Comparison of ENCODE assay signal across 8 mouse cellular contexts in genomic region chr5:114378936-114379335, GRCm38 (mm10). TPM values are rescaled to one million over a fixed set of nuclear protein-coding genes. Genes with fewer than 3 reads are reported as not detected.
DNase-seq lines count a peak whose midpoint lies in the region; ATAC-seq and TF ChIP-seq lines count a peak whose summit lies in the region.

No protein-coding gene starts in this region.

- H3K9ac ChIP-seq in neural tube, embryonic 11.5 days (ENCODE audit: low read length) = peak overlapping the region; percentile 84; the same call in 1 of the 2 replicates
- H3K9ac ChIP-seq in heart, embryonic 15.5 days = peak overlapping the region; percentile 98
- peak overlapping the region; percentile 95 for H3K9ac ChIP-seq in lung, embryonic 14.5 days
- peak overlapping the region; percentile 96 for H3K9ac ChIP-seq in stomach, embryonic 16.5 days (ENCODE audit: low read length)

- H3K4me3 ChIP-seq in neural tube, embryonic 11.5 days (ENCODE audit: low read depth, low read length) = peak overlapping the region; percentile 85
- peak overlapping the region; percentile 97 for H3K4me3 ChIP-seq in heart, embryonic 15.5 days
- H3K4me3 ChIP-seq in lung, embryonic 14.5 days (ENCODE audit: low read depth, low read length) = peak overlapping the region; percentile 94
- H3K4me3 ChIP-seq in stomach, embryonic 16.5 days (replicated peaks; ENCODE audit: low read length) = peak overlapping the region; percentile 71

- H3K4me1 ChIP-seq in neural tube, embryonic 11.5 days (ENCODE audit: control insufficient read depth, insufficient read depth, low read length) = peaks cover 25% of the 10 kb centered on the region
- H3K4me1 ChIP-seq in heart, embryonic 15.5 days (replicated peaks) = peaks cover 74% of the 10 kb centered on the region
- peaks cover 25% of the 10 kb centered on the region for H3K4me1 ChIP-seq in lung, embryonic 14.5 days (ENCODE audit: insufficient read depth)
- peaks cover 61% of the 10 kb centered on the region for H3K4me1 ChIP-seq in stomach, embryonic 16.5 days (ENCODE audit: control insufficient read depth, insufficient read depth, low read length)

- peaks cover 7% of the 10 kb centered on the region for H3K36me3 ChIP-seq in neural tube, embryonic 11.5 days (ENCODE audit: control insufficient read depth, insufficient read depth, low read length)
- H3K36me3 ChIP-seq in heart, embryonic 15.5 days = peaks cover 14% of the 10 kb centered on the region; the same call in 1 of the 2 replicates
- peaks cover 35% of the 10 kb centered on the region for H3K36me3 ChIP-seq in lung, embryonic 14.5 days (ENCODE audit: insufficient read depth)
- 0 out of 2 replicates have a peak, but pooled peaks cover 4% of the 10 kb centered on the region for H3K36me3 ChIP-seq in stomach, embryonic 16.5 days (ENCODE audit: control insufficient read depth, insufficient read depth, low read length)

- no peak for TF ChIP-seq CTCF in lung, embryonic 14.5 days (IDR thresholded peaks at IDR 0.05; ENCODE audit: low read depth)

- no peak for ATAC-seq in neural tube, embryonic 11.5 days (ENCODE audit: insufficient read depth, low FRiP score, low TSS enrichment)
- ATAC-seq in heart, embryonic 15.5 days (replicated peaks; ENCODE audit: insufficient number of reproducible peaks, insufficient read depth, low FRiP score, low read depth) = no peak
- ATAC-seq in lung, embryonic 14.5 days (ENCODE audit: insufficient read depth) = no peak
- no peak for ATAC-seq in stomach, embryonic 16.5 days (ENCODE audit: insufficient read depth, low FRiP score)

- no peaks in the 10 kb centered on the region for H3K27me3 ChIP-seq in neural tube, embryonic 11.5 days (ENCODE audit: control insufficient read depth, insufficient read depth, low read length)
- H3K27me3 ChIP-seq in heart, embryonic 15.5 days = no peaks in the 10 kb centered on the region
- no peaks in the 10 kb centered on the region for H3K27me3 ChIP-seq in lung, embryonic 14.5 days (ENCODE audit: insufficient read depth, low read length)
- no peaks in the 10 kb centered on the region for H3K27me3 ChIP-seq in stomach, embryonic 16.5 days (ENCODE audit: control insufficient read depth, insufficient read depth, low read length)

- H3K4me2 ChIP-seq in neural tube, embryonic 11.5 days (ENCODE audit: low read depth) = peak overlapping the region; percentile 70
- H3K4me2 ChIP-seq in heart, embryonic 15.5 days = peak overlapping the region; percentile 77
- H3K4me2 ChIP-seq in lung, embryonic 14.5 days = peak overlapping the region; percentile 74
- H3K4me2 ChIP-seq in stomach, embryonic 16.5 days (ENCODE audit: low read depth, low read length) = peak overlapping the region; percentile 89

- no peak for DNase-seq in neural tube, embryonic 11.5 days (ENCODE audit: low spot score)
- DNase-seq in neural tube, embryonic 10.5 days (ENCODE audit: extremely low spot score, low spot score) = no peak
- DNase-seq in lung, embryonic 14.5 days = peak; percentile 38
- no peak for DNase-seq in ovary, postnatal 10 days (ENCODE audit: low spot score)
- DNase-seq in cerebellum, adult 8-10 months = no peak
- DNase-seq in cerebellum, postnatal 36 days = no peak

- 52% methylated on average over 6 of the region's 6 CpGs for WGBS in neural tube, embryonic 11.5 days
- WGBS in heart, embryonic 15.5 days = 46% methylated on average over 6 of the region's 6 CpGs
- 35% methylated on average over 6 of the region's 6 CpGs for WGBS in lung, embryonic 14.5 days
- WGBS in stomach, embryonic 16.5 days = 30% methylated on average over 6 of the region's 6 CpGs

- no peaks in the 10 kb centered on the region for H3K9me3 ChIP-seq in neural tube, embryonic 11.5 days (ENCODE audit: control insufficient read depth, low read length)
- H3K9me3 ChIP-seq in heart, embryonic 15.5 days (replicated peaks) = no peaks in the 10 kb centered on the region
- no peaks in the 10 kb centered on the region for H3K9me3 ChIP-seq in lung, embryonic 14.5 days (ENCODE audit: low read depth, low read length)
- H3K9me3 ChIP-seq in stomach, embryonic 16.5 days (replicated peaks; ENCODE audit: control insufficient read depth, low read length) = no peaks in the 10 kb centered on the region

- no peak overlapping the region; the same call in 1 of the 2 replicates for H3K27ac ChIP-seq in neural tube, embryonic 11.5 days (ENCODE audit: low read depth, low read length)
- peak overlapping the region; percentile 92 for H3K27ac ChIP-seq in heart, embryonic 15.5 days
- peak overlapping the region; percentile 90; the same call in 1 of the 2 replicates for H3K27ac ChIP-seq in lung, embryonic 14.5 days (ENCODE audit: low read depth)
- peak overlapping the region; percentile 93 for H3K27ac ChIP-seq in stomach, embryonic 16.5 days (ENCODE audit: low read length)

RNA-seq across cellular contexts. Expression of gene Kctd10, which starts 1.4 kb away (rescaled TPM):
- polyA plus RNA-seq in neural tube, embryonic 11.5 days (2014; fragmentation: Nextera tagmentation; extraction: Ambion mirVana) = 109 and 120 TPM in 2 replicates
- 93.8 and 113 TPM in 2 replicates for polyA plus RNA-seq in heart, embryonic 15.5 days (2015; fragmentation: Nextera tagmentation; extraction: Ambion mirVana)
- 140 and 144 TPM in 2 replicates for polyA plus RNA-seq in lung, embryonic 14.5 days (2014; fragmentation: Nextera tagmentation; extraction: Ambion mirVana)
- 145 and 161 TPM in 2 replicates for polyA plus RNA-seq in stomach, embryonic 16.5 days (2015; fragmentation: Nextera tagmentation; extraction: Ambion mirVana)

RNA-seq across cellular contexts. Expression of gene Ube3b, which starts 1.5 kb away (rescaled TPM):
- polyA plus RNA-seq in neural tube, embryonic 11.5 days (2014; fragmentation: Nextera tagmentation; extraction: Ambion mirVana) = 57.5 and 60.5 TPM in 2 replicates
- polyA plus RNA-seq in heart, embryonic 15.5 days (2015; fragmentation: Nextera tagmentation; extraction: Ambion mirVana) = 36.2 and 47.5 TPM in 2 replicates
- 56.3 and 59.3 TPM in 2 replicates for polyA plus RNA-seq in lung, embryonic 14.5 days (2014; fragmentation: Nextera tagmentation; extraction: Ambion mirVana)
- 42.5 and 48.1 TPM in 2 replicates for polyA plus RNA-seq in stomach, embryonic 16.5 days (2015; fragmentation: Nextera tagmentation; extraction: Ambion mirVana)
